Mouse (Mus musculus) left cerebral cortex, adult 8-10 months (tissue): ENCODE results near the gene Tmem132a. TPM values are rescaled to one million over a fixed set of nuclear protein-coding genes. Genes with fewer than 3 reads are reported as not detected.

Experiments used
- DNase-seq, 2 experiments: peaks; one replicate each; pipeline ENCODE4 v3.0.0; 2022; ENCODE audit warnings: low spot score in 2 of 2
- total RNA-seq, 4 experiments: library from RNA; stranded (reverse); gene quantifications; 2 replicates each; pipeline ENCODE4 v1.2.4; 2022

Gene Tmem132a
- total RNA-seq, 4 experiments from 2014 or later: 218 to 239 (median 228) TPM

DNA sequence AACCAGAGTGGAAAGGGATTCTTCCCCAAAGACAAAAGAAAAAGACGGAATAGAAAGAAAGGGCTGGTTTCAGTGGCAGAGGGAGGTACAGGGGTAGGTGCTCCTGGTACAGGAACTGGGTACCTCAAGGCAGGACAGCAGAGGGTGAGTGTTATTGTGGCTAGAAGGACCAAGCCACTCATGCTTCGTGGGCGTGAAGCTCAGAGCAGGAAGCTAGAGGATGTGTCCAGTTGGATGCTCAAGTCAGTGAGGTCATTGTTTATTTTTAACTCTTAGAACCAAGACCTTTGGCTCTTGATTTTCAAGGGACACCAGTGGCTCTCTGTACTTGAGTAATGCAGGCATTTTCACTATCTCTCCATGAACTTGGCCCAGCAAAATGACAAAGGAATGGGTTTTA lies 37.7 kb downstream of the Tmem132a start:
- no peak for DNase-seq

DNA sequence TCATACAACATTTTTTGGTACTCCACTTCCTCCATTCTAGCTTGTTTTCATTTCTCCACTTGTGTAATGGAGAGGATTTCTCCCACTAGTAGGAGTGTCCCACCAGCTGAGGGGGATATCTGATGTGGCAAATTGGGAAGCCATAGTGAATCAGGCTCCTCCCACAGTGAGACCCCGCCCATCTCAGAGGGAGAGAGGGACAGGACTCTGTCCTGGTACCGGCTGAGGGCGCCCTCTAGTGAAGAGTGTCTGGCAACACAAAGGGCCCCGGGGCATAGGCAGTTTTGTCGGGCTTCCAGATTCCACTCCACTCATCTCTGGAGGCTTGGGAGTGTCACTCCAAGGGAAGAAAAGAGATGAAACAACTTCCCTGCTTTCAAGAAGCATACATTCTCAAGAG lies 38.3 kb downstream of the Tmem132a start:
- no peak for DNase-seq

DNA sequence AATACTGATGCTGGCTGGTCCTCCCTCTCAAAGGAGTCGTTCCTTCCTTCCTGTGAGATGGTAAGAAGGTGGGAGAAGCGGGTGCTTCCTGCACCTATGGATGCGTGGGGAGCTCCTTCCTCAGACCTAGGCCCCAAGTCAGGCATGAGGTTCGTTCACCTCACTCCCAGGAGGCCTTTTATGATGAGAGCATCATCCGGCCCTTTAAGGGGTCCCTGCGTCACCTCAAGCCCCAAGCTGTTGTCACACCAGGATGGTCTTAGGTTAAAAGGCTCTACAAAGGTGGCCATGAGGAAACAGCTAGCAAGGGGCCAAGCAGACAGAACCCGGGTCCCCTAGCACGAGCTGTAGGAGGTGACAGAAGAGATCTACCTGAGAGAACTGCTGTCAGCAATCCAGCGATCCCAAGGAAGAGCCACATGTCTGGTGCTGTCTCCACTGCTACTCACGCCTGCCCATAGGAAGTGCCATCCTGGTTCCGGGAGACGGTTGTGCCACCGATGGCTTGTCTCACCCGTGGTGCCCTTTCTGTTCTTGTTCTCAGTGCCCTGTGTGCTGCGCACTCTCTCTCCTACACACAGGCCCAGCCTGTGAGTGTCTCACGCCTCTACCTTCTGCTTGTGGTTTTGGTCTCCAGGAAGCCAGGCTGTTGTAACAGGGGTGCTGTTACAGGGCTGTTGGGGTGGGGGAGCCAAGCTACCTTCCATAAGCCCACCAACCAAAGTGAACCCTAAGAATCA lies 40.1 kb downstream of the Tmem132a start, which contains the start of gene Cd6:
Gene Cd6, minus strand, starts transcription at position 623 of the 740 bp plus-strand sequence.
- DNase-seq: no peak

DNA sequence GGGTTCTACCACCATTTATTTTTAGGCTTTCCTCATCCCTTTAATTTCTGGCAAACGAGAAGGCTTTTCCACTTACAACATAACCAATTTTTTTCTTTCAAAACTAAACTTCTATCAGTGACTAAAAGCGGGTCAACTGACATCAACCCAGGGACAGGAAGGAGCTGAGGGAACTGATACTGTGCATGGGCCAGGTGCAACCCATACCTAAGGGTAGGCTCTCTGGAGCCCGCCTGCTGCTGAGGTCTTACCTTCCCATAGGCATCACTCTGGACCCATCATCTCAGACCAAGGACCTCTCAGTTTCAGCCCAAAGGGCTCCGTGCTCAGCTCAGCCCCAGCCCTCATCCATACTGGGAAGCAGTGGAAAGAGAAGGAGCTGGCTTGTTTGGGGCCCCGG lies 41.4 kb downstream of the Tmem132a start:
- no peak for DNase-seq

DNA sequence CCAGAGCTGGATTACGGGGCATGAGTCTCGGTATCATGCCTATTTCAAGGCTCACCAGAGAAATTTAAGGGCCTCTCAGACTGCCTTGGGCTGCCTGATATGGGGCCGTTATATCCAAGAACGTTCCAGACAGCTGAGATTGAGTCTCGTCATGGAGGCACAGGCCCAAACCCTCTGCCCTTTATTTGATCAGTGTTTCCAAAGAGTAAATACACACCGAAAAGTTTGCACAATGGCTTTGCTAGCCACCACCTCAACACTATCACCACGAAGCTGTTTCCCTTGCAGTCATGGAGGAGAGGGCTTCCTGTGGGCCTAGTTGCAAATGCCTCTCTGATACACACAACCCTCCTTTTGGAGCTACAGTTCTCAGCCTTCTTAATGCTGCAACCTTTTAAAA lies 45.7 kb downstream of the Tmem132a start:
- no peak for DNase-seq

DNA sequence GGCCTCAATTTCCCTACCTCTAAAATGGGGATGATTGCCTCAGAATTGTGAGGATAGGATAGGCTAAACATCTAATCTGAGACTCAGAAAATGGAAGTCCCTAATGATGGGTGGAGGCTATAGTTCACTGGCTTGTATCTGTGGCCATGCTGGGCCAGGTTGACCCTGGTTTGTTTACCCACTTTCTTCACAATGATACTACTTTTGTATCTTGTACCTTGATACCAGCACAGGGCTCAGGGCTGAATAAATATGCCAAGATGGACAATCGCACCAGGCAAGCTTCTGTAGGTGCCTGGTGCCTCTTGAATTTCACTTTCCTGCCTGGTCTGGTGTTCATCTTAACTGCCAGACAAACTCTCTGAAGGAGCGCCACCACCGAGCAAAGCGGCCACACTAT lies 47.2 kb downstream of the Tmem132a start:
- no peak for DNase-seq

DNA sequence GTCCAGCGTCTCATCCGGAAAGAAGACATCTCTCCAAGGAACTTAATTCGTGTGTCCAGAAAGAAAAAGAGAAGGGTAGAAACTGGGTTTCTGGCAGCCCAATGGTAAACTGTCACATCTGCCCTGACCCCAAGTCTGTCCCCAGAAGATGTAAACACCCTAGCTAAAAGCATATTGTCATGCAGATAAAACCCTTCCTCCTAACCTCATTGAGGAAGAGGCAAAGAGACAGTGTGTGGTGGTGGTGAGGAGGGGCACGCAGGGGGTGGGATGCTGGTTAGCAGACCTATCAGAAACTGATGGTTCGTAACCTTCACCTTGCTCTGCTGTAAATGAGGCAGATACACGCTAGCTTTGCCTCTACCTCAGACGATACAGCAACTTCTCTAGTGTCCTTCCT lies 48.4 kb downstream of the Tmem132a start:
- no peak for DNase-seq

DNA sequence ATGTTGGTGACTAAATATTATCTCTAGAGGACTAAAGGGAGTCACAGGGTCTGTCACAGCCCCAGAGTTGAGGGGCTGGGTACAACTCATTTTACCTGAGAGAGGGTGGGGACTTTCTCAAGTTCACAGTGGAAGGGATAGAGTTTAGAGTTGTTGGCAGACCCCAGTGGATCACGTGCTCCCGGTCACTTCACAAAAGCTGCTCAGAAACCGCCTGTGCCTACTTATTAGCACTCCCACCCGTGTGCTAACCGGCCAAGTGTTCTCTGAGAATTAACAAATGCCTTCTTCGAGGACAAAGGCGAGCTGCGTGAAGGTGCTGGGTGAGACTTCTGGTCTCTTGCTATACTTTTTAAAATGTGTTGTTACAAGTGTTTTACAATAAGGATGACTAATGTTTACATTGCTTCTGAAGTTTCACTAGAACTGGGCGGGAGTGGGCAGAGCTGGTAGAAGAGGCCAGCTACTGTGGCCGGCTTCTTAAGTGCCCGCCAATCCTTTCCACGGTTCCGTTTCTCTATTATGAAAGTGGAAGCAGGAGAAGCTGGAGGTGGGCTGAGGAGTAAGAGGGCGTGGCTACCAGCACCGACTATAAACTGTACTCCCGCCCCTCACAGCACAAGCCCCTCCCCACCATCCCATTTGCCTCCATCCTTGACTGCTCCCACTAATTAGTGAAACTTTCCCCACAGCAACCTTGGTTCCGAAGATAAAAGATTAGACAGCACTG lies 51.4 kb downstream of the Tmem132a start:
- no peak for DNase-seq

DNA sequence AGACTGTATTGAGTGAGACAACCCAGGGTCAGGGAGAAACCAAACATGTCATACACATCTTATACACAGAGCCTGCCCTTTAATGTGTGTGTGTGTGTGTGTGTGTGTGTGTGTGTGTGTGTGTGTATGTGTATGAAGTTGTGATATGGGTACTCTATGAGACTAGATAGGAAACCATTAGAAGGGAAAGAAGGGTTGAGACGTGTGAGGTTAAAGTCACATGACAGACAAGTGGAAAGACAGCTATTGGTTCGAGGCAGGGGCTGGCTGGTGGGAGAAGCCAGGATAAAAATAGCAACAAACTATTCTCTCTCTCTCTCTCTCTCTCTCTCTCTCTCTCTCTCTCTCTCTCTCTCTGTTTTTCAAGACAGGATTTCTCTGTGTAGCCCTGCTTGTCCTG lies 53.3 kb downstream of the Tmem132a start:
- no peak for DNase-seq

DNA sequence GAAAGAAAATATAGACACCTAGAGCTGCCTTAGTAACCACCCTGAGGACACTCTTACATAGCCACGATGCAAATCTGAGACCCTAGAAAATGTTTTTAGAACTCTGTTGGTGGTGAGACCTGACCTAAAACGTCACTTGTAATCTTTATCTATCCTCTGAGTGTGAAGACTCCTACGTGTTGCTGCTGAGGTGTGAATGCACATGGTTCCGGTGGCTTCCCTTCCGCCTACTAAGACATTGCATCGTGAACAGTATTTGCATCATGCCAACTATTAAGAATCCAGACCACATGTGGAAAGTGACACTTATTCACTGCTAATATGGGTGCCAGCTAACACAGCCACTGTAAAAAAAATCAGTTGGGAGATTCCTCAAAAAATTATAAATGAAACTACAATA lies 53.9 kb downstream of the Tmem132a start:
- DNase-seq: no peak

DNA sequence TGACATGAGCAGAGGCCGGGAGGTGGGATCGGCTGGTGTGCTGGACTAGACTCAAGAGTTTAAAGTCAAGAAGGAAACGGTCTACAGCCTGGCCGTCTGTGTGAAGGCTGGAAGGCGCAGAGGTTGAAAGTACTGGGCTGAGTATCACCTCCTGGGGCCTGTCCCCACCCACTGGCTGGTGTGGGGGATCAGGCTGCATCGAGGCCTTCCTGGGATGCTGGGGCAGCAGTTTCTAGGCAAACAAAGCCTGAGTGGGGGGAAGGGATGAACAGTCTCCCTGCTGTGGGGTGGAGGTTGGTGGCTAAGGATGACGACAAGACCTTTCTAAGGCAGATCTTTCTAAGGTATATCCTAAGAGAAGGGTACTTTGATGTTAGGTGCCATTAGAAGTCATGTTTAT lies 55.8 kb downstream of the Tmem132a start:
- no peak for DNase-seq

DNA sequence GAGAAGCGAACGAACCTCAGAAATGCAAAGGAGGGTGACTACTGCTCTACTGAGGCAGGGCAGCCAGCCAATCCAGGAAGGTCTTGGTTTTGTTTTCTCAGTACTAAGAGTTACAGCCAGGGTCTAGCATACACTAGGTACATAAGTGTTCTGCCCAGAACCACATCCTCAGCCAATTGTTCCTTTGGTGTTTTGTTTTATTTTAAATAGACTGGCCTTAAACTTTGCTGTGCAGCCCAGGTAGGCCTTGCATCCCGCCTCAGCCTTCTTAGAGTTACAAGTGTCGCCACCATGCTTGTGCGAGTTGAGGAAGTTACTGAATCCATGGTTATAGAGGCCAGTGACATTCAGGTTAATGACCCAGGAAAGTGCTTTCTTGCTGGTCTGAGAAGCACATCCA lies 56.7 kb downstream of the Tmem132a start:
- no peak for DNase-seq

DNA sequence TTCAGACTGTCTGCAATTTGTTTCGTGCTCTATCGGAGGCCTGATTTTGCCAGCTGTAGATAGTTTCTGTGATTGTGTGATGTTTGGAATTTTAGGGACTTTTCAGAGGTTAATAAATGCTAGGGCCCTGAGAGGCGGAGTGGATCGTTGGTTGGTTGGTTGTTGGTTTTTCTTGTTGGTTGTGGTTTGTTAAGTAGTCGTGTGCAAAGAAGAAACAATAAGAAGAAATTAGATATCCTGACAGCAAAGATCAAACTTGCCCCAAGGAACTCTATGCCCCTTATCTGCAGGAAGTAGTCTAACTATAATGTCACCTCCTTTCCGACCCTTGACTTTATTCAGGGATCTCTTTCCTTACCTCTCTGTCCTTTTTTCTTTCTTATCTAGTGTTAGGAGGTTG lies 58.3 kb downstream of the Tmem132a start:
- no peak for DNase-seq

DNA sequence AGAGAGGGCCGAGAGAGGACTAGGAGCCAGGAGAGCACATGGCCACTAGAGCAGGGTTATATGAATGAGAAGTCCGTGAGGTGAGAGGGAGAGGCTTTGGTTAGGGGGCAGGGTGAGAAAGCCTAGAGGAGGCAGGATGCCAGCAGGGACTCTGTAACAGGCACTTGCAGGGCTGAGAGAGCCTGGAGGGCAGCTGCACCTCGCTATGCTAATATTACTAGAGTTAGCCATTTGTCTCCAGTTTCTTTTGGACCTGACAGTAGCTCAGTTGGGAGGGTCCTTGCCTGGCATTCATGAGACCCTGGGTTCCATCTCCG lies 59.6 kb downstream of the Tmem132a start:
- DNase-seq: no peak

DNA sequence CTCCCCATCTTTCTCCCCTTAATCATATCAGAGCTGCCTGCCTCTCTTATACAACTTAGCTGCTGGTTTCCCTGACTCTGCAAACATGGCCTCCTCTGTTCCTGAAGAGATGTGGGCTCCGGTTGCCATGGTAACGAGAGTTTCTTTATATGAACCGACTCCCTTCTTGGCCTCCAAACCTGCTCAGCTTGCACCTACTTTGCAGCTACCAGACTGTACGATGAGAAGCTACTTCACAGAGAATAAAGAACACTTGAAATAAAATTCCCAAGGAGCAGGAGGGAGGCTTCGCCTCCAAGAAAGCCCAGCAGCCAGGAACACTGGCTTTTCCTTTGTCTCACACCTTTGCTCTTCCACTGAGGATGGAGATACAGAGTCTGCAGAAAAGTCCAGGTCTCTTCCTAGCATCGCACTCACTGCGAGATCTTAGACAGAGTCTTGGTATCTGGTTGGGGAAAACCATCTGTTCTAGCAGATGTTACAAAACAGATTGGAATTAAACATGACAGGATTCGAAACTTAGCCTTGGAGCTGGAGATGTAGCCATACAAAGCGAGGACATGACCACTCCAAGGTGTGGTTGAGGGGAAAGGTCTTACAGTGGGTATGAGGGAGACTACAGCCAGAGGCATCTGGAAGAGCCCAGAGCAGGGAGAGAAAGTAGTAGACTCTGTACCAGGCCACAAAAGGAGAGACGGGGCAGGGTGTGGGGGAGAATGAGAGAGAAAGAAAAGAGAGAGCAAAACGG lies 60.1 kb downstream of the Tmem132a start:
- DNase-seq: peak; percentile 48 to 89

DNA sequence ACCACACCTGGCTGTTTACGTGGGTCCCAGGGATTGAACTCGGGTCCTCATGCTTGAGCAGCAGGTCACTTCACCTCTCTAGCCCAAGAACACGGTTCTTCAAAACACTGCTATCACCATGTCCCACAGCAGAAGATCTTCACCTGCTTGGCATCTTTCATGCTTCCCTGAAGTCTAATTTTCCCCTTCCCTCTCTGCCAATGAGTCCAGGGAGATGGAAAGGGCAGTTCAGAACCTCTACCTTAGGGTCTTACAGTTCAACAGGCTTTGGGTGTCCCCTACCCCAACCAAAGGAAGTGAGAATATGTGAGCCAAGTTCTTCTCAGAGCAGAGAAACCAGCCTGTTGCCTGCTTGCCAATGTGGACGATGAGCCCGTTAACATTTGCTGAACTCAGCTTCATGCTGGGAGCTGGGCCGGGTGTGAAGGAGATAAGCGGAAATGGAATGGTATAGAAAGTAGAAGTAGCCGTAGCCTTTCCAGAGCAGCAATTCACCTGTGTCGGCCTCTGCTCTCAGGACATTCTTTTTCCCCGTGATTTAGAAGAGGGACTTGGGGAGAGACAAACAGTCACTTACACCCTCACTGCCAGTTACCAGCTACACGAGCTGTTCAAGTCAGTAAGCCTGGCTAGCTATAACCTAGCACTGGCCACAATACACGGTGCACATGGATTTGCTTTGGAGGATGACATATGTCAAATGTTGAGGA lies 61.1 kb downstream of the Tmem132a start:
- DNase-seq: no peak

Other genes with a start within 250 kb of the Tmem132a start
- gene Vwce, start 235.7 kb downstream of the Tmem132a start, total RNA-seq: under 1 TPM; 0.39 to 0.77 (median 0.47) TPM
- gene Pga5, start 191.9 kb downstream of the Tmem132a start, total RNA-seq: not detected
- 10 to 100 TPM; 17.8 to 23.9 (median 20.9) TPM for gene Vps37c, start 181.2 kb downstream of the Tmem132a start, total RNA-seq
- under 1 TPM; 0.13 to 0.51 (median 0.43) TPM for gene Cd5, start 130.9 kb downstream of the Tmem132a start, total RNA-seq
- gene Cd6, start 39.9 kb downstream of the Tmem132a start, total RNA-seq: 1 to 10 TPM; 1.5 to 4.1 (median 2.2) TPM
- 10 to 100 TPM in 1 of 4 experiments, 1 to 10 TPM in 3; 1.2 to 11.7 (median 3.9) TPM for gene Slc15a3, start 30.2 kb downstream of the Tmem132a start, total RNA-seq
- gene Tmem109, start 12.1 kb upstream of the Tmem132a start, total RNA-seq: 10 to 100 TPM; 45.0 to 48.1 (median 45.5) TPM
- gene Prpf19, start 25.3 kb upstream of the Tmem132a start, total RNA-seq: 100 to 1,000 TPM; 196 to 220 (median 207) TPM
- 1 to 10 TPM in 1 of 4 experiments, under 1 TPM in 1, not detected in 2; 0.19 to 1.5 TPM for gene Zp1, start 50.7 kb upstream of the Tmem132a start, total RNA-seq
- gene Ptgdr2, start 67.2 kb upstream of the Tmem132a start, total RNA-seq: under 1 TPM in 2 of 4 experiments, not detected in 2; 0.17 to 0.19 TPM
- gene Ccdc86, start 79.3 kb upstream of the Tmem132a start, total RNA-seq: 1 to 10 TPM; 7.2 to 8.2 (median 7.7) TPM
- gene Ms4a10, start 104.7 kb upstream of the Tmem132a start, total RNA-seq: not detected
- gene Ms4a15, start 123.3 kb upstream of the Tmem132a start, total RNA-seq: 1 to 10 TPM in 1 of 4 experiments, not detected in 3; 1.1 TPM
- gene Ms4a18, start 148.1 kb upstream of the Tmem132a start, total RNA-seq: not detected
- gene Ms4a8a, start 211.2 kb upstream of the Tmem132a start, total RNA-seq: under 1 TPM in 1 of 4 experiments, not detected in 3; 0.46 TPM